In the genomic region with DNA sequence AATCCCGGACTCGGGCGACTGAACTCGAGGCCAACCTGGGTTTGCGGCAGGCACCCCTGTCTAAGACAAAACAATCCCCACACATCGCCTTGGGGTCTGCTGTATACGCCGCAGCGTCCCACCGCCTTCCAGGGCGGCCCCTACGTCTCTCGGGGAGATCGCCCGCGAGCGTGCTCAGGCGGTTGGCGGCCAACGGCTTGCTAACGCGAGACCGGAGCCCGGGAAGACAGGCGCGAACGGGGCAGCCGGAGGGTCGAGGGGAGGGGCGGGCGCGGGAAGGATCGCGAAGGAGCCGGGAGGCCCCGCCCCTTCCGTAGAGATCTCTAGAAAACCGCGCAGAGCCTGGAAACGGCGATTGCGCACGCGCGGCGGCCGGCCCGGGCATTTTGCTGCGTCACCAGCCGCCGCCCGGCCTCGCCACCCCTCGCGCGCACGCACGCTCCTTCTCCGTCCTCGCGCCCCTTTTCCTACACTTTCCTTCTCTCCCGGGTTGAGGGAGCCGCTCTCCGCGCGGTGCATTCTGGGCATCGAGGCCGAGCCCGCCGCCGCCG, we compare ENCODE assay signal across 8 mouse cellular contexts. TPM values are rescaled to one million over a fixed set of nuclear protein-coding genes. Genes with fewer than 3 reads are reported as not detected.
DNase-seq lines count a peak whose midpoint lies in the region; ATAC-seq and TF ChIP-seq lines count a peak whose summit lies in the region.

A gene (plus strand): TSS at position 354 of the 551 bp plus-strand sequence.

- TF ChIP-seq CTCF in lung, postnatal 0 days (IDR thresholded peaks at IDR 0.05) = peak; percentile 1; the same call in 1 of the 2 replicates

- peak within 1 kb of the TSS; percentile 69 for H3K9ac ChIP-seq in lung, postnatal 0 days (replicated peaks; ENCODE audit: low read depth)

- TF ChIP-seq EP300 in lung, postnatal 0 days (IDR thresholded peaks at IDR 0.05) = no peak

- H3K36me3 ChIP-seq in hindbrain, embryonic 10.5 days = peaks cover 28% of the 10 kb centered on the region
- H3K36me3 ChIP-seq in lung, postnatal 0 days (ENCODE audit: insufficient read depth, low read length) = no peaks in the 10 kb centered on the region

- H3K27me3 ChIP-seq in hindbrain, embryonic 10.5 days (ENCODE audit: insufficient read depth, poor library complexity, severe bottlenecking) = no peaks in the 10 kb centered on the region
- H3K27me3 ChIP-seq in lung, postnatal 0 days (replicated peaks; ENCODE audit: insufficient read depth, low read length) = no peaks in the 10 kb centered on the region

- peak; percentile 74 for DNase-seq in MEL-GATA-1-ER (ENCODE audit: extremely low read depth, low read depth)
- peak; percentile 97 for DNase-seq in cerebellum, adult 8-10 months
- peak; percentile 98 for DNase-seq in hindbrain, embryonic 10.5 days (ENCODE audit: low spot score)
- DNase-seq in layer of hippocampus, adult 9-11 months = peak; percentile 97
- DNase-seq in lung, postnatal 0 days (ENCODE audit: low spot score) = peak; percentile 99
- peak; percentile 97 for DNase-seq in ovary, postnatal 14 days (ENCODE audit: low spot score)
- peak; percentile 98 for DNase-seq in thymus, postnatal 14 days

- ATAC-seq in frontal cortex, adult (ENCODE audit: low TSS enrichment) = peak; percentile 89
- ATAC-seq in lung, postnatal 0 days = peak; percentile 94

- peak within 1 kb of the TSS; percentile 95 for H3K27ac ChIP-seq in hindbrain, embryonic 10.5 days
- H3K27ac ChIP-seq in lung, postnatal 0 days (ENCODE audit: low read length) = peak within 1 kb of the TSS; percentile 86

- H3K4me2 ChIP-seq in lung, postnatal 0 days (replicated peaks; ENCODE audit: low read depth, low read length) = peak within 1 kb of the TSS; percentile 92

- peak within 1 kb of the TSS; percentile 99 for H3K4me3 ChIP-seq in hindbrain, embryonic 10.5 days
- H3K4me3 ChIP-seq in lung, postnatal 0 days (ENCODE audit: low read depth, low read length) = peak within 1 kb of the TSS; percentile 59

- H3K4me1 ChIP-seq in hindbrain, embryonic 10.5 days (replicated peaks) = peaks cover 34% of the 10 kb centered on the region
- H3K4me1 ChIP-seq in lung, postnatal 0 days (ENCODE audit: insufficient read depth, low read depth, low read length) = peaks cover 18% of the 10 kb centered on the region; the same call in 1 of the 2 replicates

- no peaks in the 10 kb centered on the region for H3K9me3 ChIP-seq in hindbrain, embryonic 10.5 days
- no peaks in the 10 kb centered on the region for H3K9me3 ChIP-seq in lung, postnatal 0 days (ENCODE audit: low read length)

- WGBS in hindbrain, embryonic 10.5 days = under 1% methylated on average over 72 of the region's 72 CpGs
- 0% methylated on average over 58 of the region's 72 CpGs for WGBS in lung, postnatal 0 days

RNA-seq across cellular contexts. Expression of the gene that starts here (rescaled TPM):
- polyA plus RNA-seq in hindbrain, embryonic 10.5 days (2016; fragmentation: Nextera tagmentation; extraction: Ambion mirVana) = 544 and 661 TPM in 2 replicates
- polyA plus RNA-seq in lung, postnatal 0 days (2015; fragmentation: Nextera tagmentation; extraction: Ambion mirVana) = 239 and 259 TPM in 2 replicates

Comparison
In these comparisons a context has a peak if more than half of its experiments do, and no peak if none do; other contexts are left out.
1. Peak in every context shown above with its lines: DNase-seq, ATAC-seq, H3K4me3 ChIP-seq and H3K27ac ChIP-seq.